Mouse (Mus musculus): ENCODE results near the gene Lrwd1. TPM values are rescaled to one million over a fixed set of nuclear protein-coding genes. Genes with fewer than 3 reads are reported as not detected.
"Not testable (repeated sequence)": the region's sequence is repeated elsewhere in the genome, so short reads cannot be mapped to it uniquely, and the experiment has no call there.

Lrwd1 gene
- polyA plus RNA-seq, 1 experiment from 2014 or later = 28.8 TPM

DNA sequence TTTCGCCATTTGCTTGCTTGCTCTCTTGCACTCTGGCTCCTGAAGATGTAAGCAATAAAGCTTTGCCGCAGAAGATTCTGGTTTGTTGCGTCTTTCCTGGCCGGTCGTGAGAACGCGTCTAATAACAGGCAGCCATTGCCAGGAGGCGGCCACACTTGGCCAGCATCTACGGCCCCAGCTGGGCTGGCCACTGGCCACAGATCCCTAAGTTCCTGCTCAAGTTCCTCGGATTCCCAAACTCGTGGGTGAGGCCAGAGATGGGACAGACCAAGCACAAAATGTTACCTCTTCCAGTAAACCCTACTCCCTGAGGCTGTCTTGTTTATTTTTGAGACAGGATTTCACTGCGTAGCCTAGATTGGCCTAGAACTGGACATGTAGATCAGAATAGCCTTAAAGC lies 24.2 kb upstream of the Lrwd1 start:
- not testable (repeated sequence) for H3K27ac ChIP-seq (ENCODE audit: low read length); H3K9me3 ChIP-seq (ENCODE audit: control insufficient read depth, low read depth, low read length); H3K4me1 ChIP-seq (ENCODE audit: control insufficient read depth, insufficient read depth, low read length); H3K36me3 ChIP-seq (ENCODE audit: control insufficient read depth, insufficient read depth, low read length); H3K27me3 ChIP-seq (ENCODE audit: control insufficient read depth, insufficient read depth, low read length); ATAC-seq (ENCODE audit: insufficient number of reproducible peaks, insufficient read depth, low FRiP score, low read depth); H3K9ac ChIP-seq (replicated peaks; ENCODE audit: low read depth, low read length); H3K4me2 ChIP-seq (replicated peaks; ENCODE audit: low read depth, low read length); H3K4me3 ChIP-seq (ENCODE audit: low read depth, low read length)
- WGBS = 88% methylated on average over 11 of the region's 12 CpGs

- no peak overlapping the region for H3K27ac ChIP-seq (ENCODE audit: low read length)
- WGBS = 76% methylated on average over 5 of the region's 5 CpGs
Measured at GRCm38 (mm10) chr5:136155399-136155798, 19.5 kb upstream of the Lrwd1 start.

DNA sequence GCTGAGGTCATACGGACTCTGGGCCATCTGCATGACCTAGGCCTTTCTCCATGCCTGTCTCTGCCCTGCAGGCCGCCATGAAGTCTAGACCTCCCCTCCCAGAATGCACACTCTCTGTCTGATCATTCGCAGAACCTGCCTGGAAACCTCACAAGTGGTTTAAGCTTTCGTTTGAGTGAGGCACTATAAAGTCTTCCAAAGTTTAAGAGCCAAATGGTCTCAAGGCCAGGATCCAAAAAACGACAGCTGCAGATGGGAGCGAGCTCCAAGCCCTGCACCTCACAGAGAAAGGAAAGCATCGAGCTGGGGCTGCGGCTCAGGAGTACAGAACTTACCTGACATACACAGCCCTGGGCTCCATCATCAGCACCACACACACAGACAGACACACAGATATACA lies 16.5 kb upstream of the Lrwd1 start:
- no peak overlapping the region for H3K4me3 ChIP-seq (ENCODE audit: low read depth, low read length)
- 70% methylated on average over 8 of the region's 8 CpGs for WGBS
- H3K36me3 ChIP-seq (ENCODE audit: control insufficient read depth, insufficient read depth, low read length) = no peaks in the 10 kb centered on the region
- no peak overlapping the region for H3K9ac ChIP-seq (replicated peaks; ENCODE audit: low read depth, low read length)
- H3K4me1 ChIP-seq (ENCODE audit: control insufficient read depth, insufficient read depth, low read length) = no peaks in the 10 kb centered on the region
- H3K27me3 ChIP-seq (ENCODE audit: control insufficient read depth, insufficient read depth, low read length) = no peaks in the 10 kb centered on the region
- H3K27ac ChIP-seq (ENCODE audit: low read length) = no peak overlapping the region
- no peak for ATAC-seq (ENCODE audit: insufficient number of reproducible peaks, insufficient read depth, low FRiP score, low read depth)
- H3K9me3 ChIP-seq (ENCODE audit: control insufficient read depth, low read depth, low read length) = no peaks in the 10 kb centered on the region
- no peak overlapping the region for H3K4me2 ChIP-seq (replicated peaks; ENCODE audit: low read depth, low read length)

More at GRCm38 (mm10) chr5:136155399-136155798, 19.5 kb upstream of the Lrwd1 start:
- no peaks in the 10 kb centered on the region for H3K36me3 ChIP-seq (ENCODE audit: control insufficient read depth, insufficient read depth, low read length)
- no peaks in the 10 kb centered on the region for H3K4me1 ChIP-seq (ENCODE audit: control insufficient read depth, insufficient read depth, low read length)
- H3K9me3 ChIP-seq (ENCODE audit: control insufficient read depth, low read depth, low read length) = no peaks in the 10 kb centered on the region
- ATAC-seq (ENCODE audit: insufficient number of reproducible peaks, insufficient read depth, low FRiP score, low read depth) = no peak
- no peak overlapping the region for H3K4me3 ChIP-seq (ENCODE audit: low read depth, low read length)
- no peak overlapping the region for H3K4me2 ChIP-seq (replicated peaks; ENCODE audit: low read depth, low read length)
- H3K9ac ChIP-seq (replicated peaks; ENCODE audit: low read depth, low read length) = no peak overlapping the region
- no peaks in the 10 kb centered on the region for H3K27me3 ChIP-seq (ENCODE audit: control insufficient read depth, insufficient read depth, low read length)

GRCm38 (mm10) chr5:136149134-136149576 lies 13.3 kb upstream of the Lrwd1 start:
- H3K27ac ChIP-seq (ENCODE audit: low read length); H3K9ac ChIP-seq (replicated peaks; ENCODE audit: low read depth, low read length); ATAC-seq (ENCODE audit: insufficient number of reproducible peaks, insufficient read depth, low FRiP score, low read depth); H3K9me3 ChIP-seq (ENCODE audit: control insufficient read depth, low read depth, low read length); H3K4me3 ChIP-seq (ENCODE audit: low read depth, low read length); H3K4me1 ChIP-seq (ENCODE audit: control insufficient read depth, insufficient read depth, low read length); H3K27me3 ChIP-seq (ENCODE audit: control insufficient read depth, insufficient read depth, low read length); H3K4me2 ChIP-seq (replicated peaks; ENCODE audit: low read depth, low read length); H3K36me3 ChIP-seq (ENCODE audit: control insufficient read depth, insufficient read depth, low read length): not testable (repeated sequence)
- 69% methylated on average over 5 of the region's 5 CpGs for WGBS

- Histone ChIP-seq H3K27ac (ENCODE audit: low read length) (no peak overlapping the region), H3K36me3 (ENCODE audit: control insufficient read depth, insufficient read depth, low read length) (no peaks in the 10 kb centered on the region), H3K27me3 (ENCODE audit: control insufficient read depth, insufficient read depth, low read length) (no peaks in the 10 kb centered on the region), H3K4me3 (ENCODE audit: low read depth, low read length) (no peak overlapping the region), H3K4me1 (ENCODE audit: control insufficient read depth, insufficient read depth, low read length) (peaks cover 4% of the 10 kb centered on the region; the same call in 1 of the 2 replicates), H3K9ac (replicated peaks; ENCODE audit: low read depth, low read length) (no peak overlapping the region), H3K9me3 (ENCODE audit: control insufficient read depth, low read depth, low read length) (no peaks in the 10 kb centered on the region), H3K4me2 (replicated peaks; ENCODE audit: low read depth, low read length) (no peak overlapping the region)
- 74% methylated on average over 8 of the region's 8 CpGs for WGBS
- no peak for ATAC-seq (ENCODE audit: insufficient number of reproducible peaks, insufficient read depth, low FRiP score, low read depth)
Measured at GRCm38 (mm10) chr5:136147704-136148103, 11.8 kb upstream of the Lrwd1 start.

- Histone ChIP-seq H3K36me3 (ENCODE audit: control insufficient read depth, insufficient read depth, low read length) (peaks cover 5% of the 10 kb centered on the region; the same call in 1 of the 2 replicates), H3K4me1 (ENCODE audit: control insufficient read depth, insufficient read depth, low read length) (peaks cover 4% of the 10 kb centered on the region; the same call in 1 of the 2 replicates), H3K9ac (replicated peaks; ENCODE audit: low read depth, low read length) (no peak overlapping the region), H3K9me3 (ENCODE audit: control insufficient read depth, low read depth, low read length) (no peaks in the 10 kb centered on the region), H3K4me2 (replicated peaks; ENCODE audit: low read depth, low read length) (no peak overlapping the region), H3K27ac (ENCODE audit: low read length) (no peak overlapping the region), H3K4me3 (ENCODE audit: low read depth, low read length) (no peak overlapping the region), H3K27me3 (ENCODE audit: control insufficient read depth, insufficient read depth, low read length) (no peaks in the 10 kb centered on the region)
- ATAC-seq (ENCODE audit: insufficient number of reproducible peaks, insufficient read depth, low FRiP score, low read depth) = no peak
- WGBS = 100% methylated on average over 1 of the region's 1 CpGs
Measured at GRCm38 (mm10) chr5:136146936-136147335, 11.1 kb upstream of the Lrwd1 start.

DNA sequence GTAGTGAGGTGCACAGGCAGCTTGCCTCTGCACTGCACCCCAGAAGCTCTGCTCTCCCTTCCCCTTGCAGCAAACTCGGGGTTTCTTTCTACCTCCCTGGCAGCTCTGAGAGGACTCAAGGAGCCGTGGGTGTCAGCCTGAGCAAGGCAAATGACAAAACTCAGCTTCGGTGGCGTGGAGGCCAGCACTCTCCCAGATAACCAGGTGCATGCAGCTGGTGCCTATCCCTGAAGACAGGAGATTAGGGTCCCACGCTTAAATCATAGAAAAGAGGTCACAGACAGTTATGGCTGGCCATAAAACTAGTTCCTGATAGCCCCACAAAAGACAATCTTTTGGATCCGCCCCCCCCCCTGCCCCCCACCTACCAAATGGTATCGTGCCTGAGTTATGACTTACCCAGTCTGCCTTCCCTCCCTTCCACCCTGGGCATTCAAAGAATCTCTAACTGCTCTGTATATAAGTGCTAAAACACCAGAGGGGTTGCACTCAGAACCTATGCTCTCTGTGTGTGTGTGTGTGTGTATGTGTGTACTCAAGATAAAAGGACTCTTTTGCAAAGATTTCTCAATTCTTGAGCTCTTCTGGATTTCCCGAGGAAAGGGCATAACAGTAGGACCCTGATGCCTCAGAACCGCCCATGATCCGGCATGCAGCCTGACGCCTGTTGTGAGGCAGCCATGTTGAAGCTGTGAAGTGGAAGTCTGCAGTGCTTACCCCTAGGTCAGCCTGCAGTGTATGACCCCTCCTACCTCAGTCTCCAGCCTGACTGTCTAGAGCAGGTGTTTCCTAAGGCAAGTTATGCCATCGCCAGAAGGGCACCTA lies 8.9 kb upstream of the Lrwd1 start:
- 42% methylated on average over 12 of the region's 12 CpGs for WGBS
- H3K4me3 ChIP-seq (ENCODE audit: low read depth, low read length) = no peak overlapping the region
- H3K9me3 ChIP-seq (ENCODE audit: control insufficient read depth, low read depth, low read length) = no peaks in the 10 kb centered on the region
- H3K9ac ChIP-seq (replicated peaks; ENCODE audit: low read depth, low read length) = no peak overlapping the region
- peaks cover 4% of the 10 kb centered on the region; the same call in 1 of the 2 replicates for H3K4me1 ChIP-seq (ENCODE audit: control insufficient read depth, insufficient read depth, low read length)
- ATAC-seq (ENCODE audit: insufficient number of reproducible peaks, insufficient read depth, low FRiP score, low read depth) = no peak
- H3K4me2 ChIP-seq (replicated peaks; ENCODE audit: low read depth, low read length) = no peak overlapping the region
- no peak overlapping the region for H3K27ac ChIP-seq (ENCODE audit: low read length)
- peaks cover 21% of the 10 kb centered on the region for H3K36me3 ChIP-seq (ENCODE audit: control insufficient read depth, insufficient read depth, low read length)
- no peaks in the 10 kb centered on the region for H3K27me3 ChIP-seq (ENCODE audit: control insufficient read depth, insufficient read depth, low read length)

GRCm38 (mm10) chr5:136143161-136143755 lies 7.4 kb upstream of the Lrwd1 start:
- H3K27ac ChIP-seq (ENCODE audit: low read length) = no peak overlapping the region
- H3K36me3 ChIP-seq (ENCODE audit: control insufficient read depth, insufficient read depth, low read length) = peaks cover 28% of the 10 kb centered on the region
- peaks cover 4% of the 10 kb centered on the region; the same call in 1 of the 2 replicates for H3K4me1 ChIP-seq (ENCODE audit: control insufficient read depth, insufficient read depth, low read length)
- H3K4me2 ChIP-seq (replicated peaks; ENCODE audit: low read depth, low read length) = no peak overlapping the region
- H3K9ac ChIP-seq (replicated peaks; ENCODE audit: low read depth, low read length) = no peak overlapping the region
- ATAC-seq (ENCODE audit: insufficient number of reproducible peaks, insufficient read depth, low FRiP score, low read depth) = no peak
- 88% methylated on average over 6 of the region's 6 CpGs for WGBS
- no peaks in the 10 kb centered on the region for H3K9me3 ChIP-seq (ENCODE audit: control insufficient read depth, low read depth, low read length)
- H3K4me3 ChIP-seq (ENCODE audit: low read depth, low read length) = no peak overlapping the region
- H3K27me3 ChIP-seq (ENCODE audit: control insufficient read depth, insufficient read depth, low read length) = no peaks in the 10 kb centered on the region

Data from stomach, embryonic 14.5 days (tissue).